Mouse (Mus musculus) B cell, adult 62 days (primary cell): ENCODE data around the gene Sfmbt2. TPM values are rescaled to one million over a fixed set of nuclear protein-coding genes. Genes with fewer than 3 reads are reported as not detected.

ENCODE experiments used
- total RNA-seq: library from RNA; stranded (reverse); gene quantifications from 4 replicates; pipeline ENCODE4 v1.2.4, GENCODE M21; 2023

The Sfmbt2 gene
- 0.33 to 0.86 TPM (median 0.70 TPM) in 4 replicates for total RNA-seq

GRCm38 (mm10) chr2:10370176-10370575, at the start of gene Sfmbt2:
Gene Sfmbt2, plus strand, starts transcription at chr2:10370510.

Other genes with a start within 250 kb of the Sfmbt2 start
- gene Itih2, start 239.1 kb upstream of the Sfmbt2 start, total RNA-seq, result not detected in 4 replicates
- 2.3 to 3.0 TPM (median 2.8 TPM) in 4 replicates for gene Itih5, start 216.9 kb upstream of the Sfmbt2 start, total RNA-seq